Mouse (Mus musculus) myocyte (in vitro differentiated cells): ENCODE measurements at regions not wholly inside any gene's neighbourhood (a gene's known extent, or its start where the extent isn't known, plus 50 kb on each side); places are given as distances from the start of the nearest gene placed in this dataset.

ENCODE experiments used
- CEBPB ChIP-seq: IDR thresholded peaks from 2 replicates; pipeline ENCODE4 v1.6.1; 2011; ENCODE audit warnings: mild to moderate bottlenecking, moderate library complexity; ENCODE audit not compliant: poor library complexity, insufficient read depth, severe bottlenecking
- E2F4 ChIP-seq: IDR thresholded peaks from one replicate; pipeline ENCODE4 v1.6.1; 2011; ENCODE audit warnings: mild to moderate bottlenecking, control low read depth, moderate library complexity; ENCODE audit not compliant: insufficient read depth
- MAX ChIP-seq: IDR thresholded peaks from one replicate; pipeline ENCODE4 v1.6.1; 2011; ENCODE audit warnings: low read depth, mild to moderate bottlenecking, control low read depth
- MYOD1 ChIP-seq, 3 experiments: IDR thresholded peaks; one replicate each; pipeline ENCODE4 v1.6.1; 2011; ENCODE audit warnings: control low read depth in 2 of 3, low read depth in 2 of 3, mild to moderate bottlenecking in 2 of 3, moderate library complexity in 1 of 3; ENCODE audit not compliant: insufficient read length in 2 of 3, control insufficient read depth in 1 of 3
- MYOG ChIP-seq, 3 experiments: IDR thresholded peaks; one replicate each; pipeline ENCODE4 v1.6.1; 2011; ENCODE audit warnings: control low read depth in 2 of 3, low read depth in 2 of 3, mild to moderate bottlenecking in 2 of 3; ENCODE audit not compliant: insufficient read length in 2 of 3, control insufficient read depth in 1 of 3, insufficient read depth in 1 of 3
- POLR2A ChIP-seq: IDR thresholded peaks from one replicate; pipeline ENCODE4 v1.6.1; 2011; ENCODE audit warnings: low read depth, mild to moderate bottlenecking, control low read depth, moderate library complexity; ENCODE audit not compliant: insufficient read length
- POLR2AphosphoS2 ChIP-seq: IDR thresholded peaks from one replicate; pipeline ENCODE4 v1.6.1; 2011; ENCODE audit warnings: low read depth, control low read depth; ENCODE audit not compliant: insufficient read length
- REST ChIP-seq: IDR thresholded peaks from one replicate; pipeline ENCODE4 v1.6.1; 2011; ENCODE audit warnings: mild to moderate bottlenecking, control low read depth, moderate library complexity; ENCODE audit not compliant: insufficient read depth, insufficient read length
- SRF ChIP-seq: IDR thresholded peaks from one replicate; pipeline ENCODE4 v1.6.1; 2011; ENCODE audit warnings: low read depth; ENCODE audit not compliant: control insufficient read depth, insufficient read length
- TCF12 ChIP-seq: IDR thresholded peaks from one replicate; pipeline ENCODE4 v1.6.1; 2011; ENCODE audit warnings: mild to moderate bottlenecking, control low read depth; ENCODE audit not compliant: poor library complexity, insufficient read depth, severe bottlenecking
- TCF3 ChIP-seq: IDR thresholded peaks from one replicate; pipeline ENCODE4 v1.6.1; 2011; ENCODE audit warnings: low read depth, control low read depth; ENCODE audit not compliant: insufficient read length
- USF1 ChIP-seq: IDR thresholded peaks from one replicate; pipeline ENCODE4 v1.6.1; 2011; ENCODE audit warnings: low read depth, mild to moderate bottlenecking, control low read depth, moderate library complexity

- TF ChIP-seq USF1 (no peak), E2F4 (no peak), POLR2A (no peak), MYOG (IDR thresholded peaks at IDR 0.05; ENCODE audit: control insufficient read depth in 1 of 3, insufficient read depth in 1 of 3, insufficient read length in 2 of 3, low read depth in 2 of 3) (no peak), SRF (no peak), POLR2AphosphoS2 (no peak), TCF12 (no peak), MYOD1 (IDR thresholded peaks at IDR 0.05; ENCODE audit: control insufficient read depth in 1 of 3, insufficient read length in 2 of 3, low read depth in 2 of 3) (no peak), MAX (no peak), CEBPB (no peak), TCF3 (no peak), REST (no peak)
Observed at GRCm38 (mm10) chr6:84445093-84445492, 148.6 kb downstream of the Cyp26b1 start.
